Mouse (Mus musculus) thymus, postnatal 14 days (tissue): ENCODE measurements around the gene Arhgap22.

ENCODE experiments used
- DNase-seq: peaks from one replicate; pipeline ENCODE4 v3.0.0; 2021

Gene Arhgap22

DNA sequence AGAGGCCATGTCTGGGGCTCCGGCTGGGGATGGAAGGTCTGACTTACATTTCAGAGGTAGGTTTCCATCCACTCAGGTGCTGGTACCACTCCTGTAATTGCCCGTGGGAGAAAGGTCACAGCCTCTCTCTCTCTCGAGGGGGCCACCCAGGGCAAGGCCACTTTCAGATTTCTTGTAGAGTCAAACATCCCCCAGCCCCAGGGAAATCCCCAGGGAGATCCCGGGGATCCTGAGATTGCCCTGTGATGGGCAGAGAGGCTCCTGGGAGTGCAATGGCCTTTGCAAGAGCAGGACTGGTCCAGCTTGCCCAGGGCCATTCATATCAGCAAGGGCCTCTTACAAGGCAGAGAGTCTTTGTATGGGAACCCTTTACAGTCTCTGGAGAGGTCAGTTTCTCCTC lies 120.6 kb downstream of the Arhgap22 start:
- no peak for DNase-seq

DNA sequence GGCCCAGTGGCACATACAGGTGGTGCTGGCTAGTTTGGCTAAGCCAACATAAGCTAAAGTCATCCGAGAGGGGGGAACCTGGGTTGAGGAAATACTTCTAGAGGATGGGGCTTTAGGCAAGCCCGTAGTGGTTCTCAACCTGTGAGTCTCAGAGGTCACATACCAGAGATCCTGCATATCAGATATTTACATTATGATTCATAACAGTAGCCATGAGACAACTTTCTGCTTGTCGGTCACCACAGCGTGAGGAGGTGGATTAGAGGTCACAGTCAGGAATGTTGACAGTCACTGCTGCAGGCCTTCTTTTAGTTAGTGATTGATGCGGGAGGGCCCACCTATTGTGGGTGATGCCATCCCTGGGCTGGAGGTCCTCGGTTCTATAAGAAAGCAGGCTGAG lies 121.9 kb downstream of the Arhgap22 start:
- no peak for DNase-seq

- no peak for DNase-seq
Measured at GRCm38 (mm10) chr14:33338684-33339083, 124.9 kb downstream of the Arhgap22 start.

- DNase-seq, result no peak
Measured at GRCm38 (mm10) chr14:33343131-33343725, 129.4 kb downstream of the Arhgap22 start.

GRCm38 (mm10) chr14:33346546-33346945 lies 132.7 kb downstream of the Arhgap22 start:
- DNase-seq, result no peak

- no peak for DNase-seq
Measured at GRCm38 (mm10) chr14:33347738-33348137, 133.9 kb downstream of the Arhgap22 start.

DNA sequence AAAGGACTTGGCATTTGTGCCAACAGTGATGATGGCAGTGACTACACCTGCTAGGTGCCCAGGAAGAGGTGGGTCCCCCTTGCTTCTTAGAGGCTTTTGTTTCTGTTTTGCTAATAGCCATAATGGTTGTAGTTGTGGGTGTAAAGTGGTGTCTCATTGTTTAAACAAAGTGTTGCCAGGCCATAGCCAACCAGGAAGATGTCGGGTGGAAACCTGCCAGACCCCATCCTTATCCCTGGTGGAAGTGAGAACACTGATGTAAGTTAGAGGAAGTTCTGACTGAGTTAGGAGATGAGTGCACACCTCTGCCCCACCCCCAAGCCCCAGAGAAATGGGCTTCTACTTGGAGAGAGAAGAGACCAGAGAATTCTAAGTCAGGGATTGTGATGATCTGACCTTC lies 134.3 kb downstream of the Arhgap22 start:
- no peak for DNase-seq

- no peak for DNase-seq
Measured at GRCm38 (mm10) chr14:33351019-33351418, 137.2 kb downstream of the Arhgap22 start.

DNA sequence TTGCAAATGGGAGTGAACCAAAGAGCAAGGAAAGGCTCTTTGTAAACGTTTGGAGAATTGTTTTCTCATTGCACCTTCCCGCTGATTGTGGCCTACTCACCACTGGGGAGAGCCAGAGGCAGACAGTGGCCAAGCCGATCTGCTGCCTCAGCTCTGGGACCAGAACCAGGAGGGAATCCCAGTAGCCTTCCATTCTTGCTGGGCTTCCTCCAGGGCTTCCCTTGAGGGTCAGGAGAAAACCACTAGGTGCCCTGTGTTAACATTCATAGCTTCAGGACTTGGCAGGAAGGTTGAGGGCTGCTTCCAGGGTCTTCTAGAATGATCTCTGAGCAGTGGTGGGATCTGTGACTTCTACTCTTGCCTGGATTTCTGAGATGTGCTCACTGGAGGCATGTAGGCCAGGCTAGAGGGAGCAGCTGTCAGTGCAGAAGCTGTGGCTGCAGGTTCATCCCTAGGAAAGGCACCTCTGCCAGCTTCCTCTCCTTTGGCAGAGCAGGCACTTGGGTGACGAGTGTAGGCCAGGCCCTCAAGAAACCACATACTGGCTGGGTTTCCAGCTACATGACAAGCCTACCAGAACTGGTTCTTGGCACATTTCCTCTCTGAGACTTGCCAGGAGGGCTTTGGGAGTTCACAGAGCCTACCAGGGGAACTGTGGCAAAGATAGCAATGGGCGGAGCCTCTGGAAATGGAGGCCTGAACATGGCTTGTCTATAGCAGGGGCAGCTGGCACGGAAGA lies 138.3 kb downstream of the Arhgap22 start:
- no peak for DNase-seq

DNA sequence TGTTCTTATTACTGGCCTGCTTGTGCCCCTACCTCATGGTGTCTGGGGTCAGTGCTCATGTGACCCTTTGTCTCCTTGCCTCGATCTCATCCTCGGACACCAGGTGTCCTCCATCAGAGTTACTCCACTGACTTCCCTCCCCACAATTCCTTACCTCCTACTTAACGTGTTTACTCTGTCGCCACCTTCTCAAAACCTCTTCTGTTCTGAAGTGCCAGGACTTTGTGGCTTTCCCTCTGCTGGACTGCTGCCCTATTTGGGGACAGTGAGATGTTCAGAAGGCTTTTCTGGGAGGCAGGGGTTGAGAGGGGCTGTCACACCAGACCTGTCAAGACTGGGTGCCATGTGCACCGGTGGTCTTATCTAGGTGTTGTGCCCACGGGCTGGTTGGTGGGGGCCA lies 139.1 kb downstream of the Arhgap22 start:
- DNase-seq, result no peak

DNA sequence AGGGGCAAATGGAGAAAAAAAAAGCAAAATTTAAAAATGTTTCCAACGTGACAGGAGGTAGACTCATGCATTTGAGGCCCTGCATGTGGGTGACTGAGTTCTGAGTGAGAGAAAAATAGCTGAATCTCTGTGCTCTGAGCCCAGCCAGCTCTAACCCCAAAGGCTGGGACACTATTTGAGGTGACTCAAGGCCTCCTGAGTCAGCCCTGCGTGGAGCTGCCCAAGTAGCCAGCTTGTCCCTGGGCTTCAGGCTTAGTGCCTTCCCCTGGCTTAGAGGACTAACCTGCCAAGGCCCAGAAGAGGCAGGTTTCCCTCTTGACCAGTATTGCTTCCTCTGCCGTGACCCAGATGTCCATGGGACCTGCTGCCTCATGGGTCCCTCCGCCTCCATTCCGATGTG lies 141.4 kb downstream of the Arhgap22 start:
- DNase-seq, result no peak

GRCm38 (mm10) chr14:33357600-33358368 lies 144.0 kb downstream of the Arhgap22 start:
- no peak for DNase-seq

DNA sequence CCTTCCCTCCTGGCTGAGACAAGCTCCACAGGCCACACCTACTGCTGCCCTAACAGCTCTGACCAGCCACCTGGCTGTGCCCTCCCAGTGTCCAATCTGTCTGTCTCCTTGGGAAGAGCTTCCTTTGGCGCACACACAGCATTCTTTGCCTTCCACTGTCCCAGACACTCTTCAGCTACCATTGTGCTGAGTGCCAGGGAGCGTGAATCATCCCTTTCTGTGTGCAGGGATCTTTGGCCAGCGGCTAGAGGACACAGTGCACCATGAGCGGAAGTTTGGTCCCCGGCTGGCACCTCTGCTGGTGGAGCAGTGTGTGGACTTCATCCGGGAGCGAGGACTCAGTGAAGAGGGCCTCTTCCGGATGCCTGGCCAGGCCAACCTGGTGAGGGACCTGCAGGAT lies 145.1 kb downstream of the Arhgap22 start:
- DNase-seq, result no peak

- DNase-seq, result no peak
Measured at GRCm38 (mm10) chr14:33361546-33361945, 147.7 kb downstream of the Arhgap22 start.

GRCm38 (mm10) chr14:33362122-33362521 lies 148.3 kb downstream of the Arhgap22 start:
- no peak for DNase-seq

- DNase-seq, result no peak
Measured at GRCm38 (mm10) chr14:33362807-33363206, 149.0 kb downstream of the Arhgap22 start.

- DNase-seq, result no peak
Measured at GRCm38 (mm10) chr14:33363611-33364010, 149.8 kb downstream of the Arhgap22 start.

- no peak for DNase-seq
Measured at GRCm38 (mm10) chr14:33364061-33364460, 150.2 kb downstream of the Arhgap22 start.

DNA sequence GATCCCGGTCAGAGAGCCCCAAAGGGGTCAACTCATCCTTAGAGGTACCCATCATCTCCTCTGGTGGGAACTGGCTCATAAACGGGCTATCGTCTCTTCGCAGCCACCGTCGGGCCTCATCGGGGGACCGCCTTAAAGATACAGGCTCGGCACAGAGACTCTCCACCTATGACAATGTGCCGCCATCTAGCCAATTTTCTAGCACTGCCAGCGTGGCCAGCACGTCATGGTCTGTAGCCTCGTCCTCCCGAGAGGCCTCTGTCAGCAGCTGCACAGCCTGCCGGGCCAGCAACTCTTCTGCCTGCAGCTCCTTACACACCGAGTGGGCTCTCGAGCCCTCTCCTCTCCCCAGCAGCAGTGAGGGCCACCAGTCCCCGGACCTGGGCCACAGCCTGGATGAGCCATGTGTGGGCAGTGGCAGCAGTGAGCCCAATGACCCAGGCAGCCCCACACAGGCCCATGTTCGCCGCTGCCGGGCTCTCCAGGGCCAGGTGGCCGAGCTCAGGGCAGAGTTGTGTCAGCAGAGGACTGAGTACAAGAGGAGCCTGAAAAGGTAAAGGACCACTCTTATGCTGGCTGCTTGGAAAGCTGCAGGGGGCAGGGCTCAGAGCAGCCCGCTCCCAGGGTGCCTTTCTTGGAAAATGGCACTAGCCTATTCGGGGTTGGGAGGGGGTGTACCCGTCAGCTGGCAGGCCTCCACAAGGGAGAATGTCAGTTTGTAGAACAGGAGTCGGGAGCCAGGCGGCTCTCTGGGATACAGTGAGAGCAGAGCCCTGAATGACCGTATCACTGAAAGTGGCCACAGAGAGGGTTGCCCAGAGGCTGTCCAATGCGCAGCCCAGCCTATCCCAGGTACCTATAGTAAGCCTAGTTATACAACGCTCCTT lies 153.3 kb downstream of the Arhgap22 start:
- DNase-seq, result no peak

- DNase-seq, result no peak
Measured at GRCm38 (mm10) chr14:33369375-33369774, 155.5 kb downstream of the Arhgap22 start.

DNA sequence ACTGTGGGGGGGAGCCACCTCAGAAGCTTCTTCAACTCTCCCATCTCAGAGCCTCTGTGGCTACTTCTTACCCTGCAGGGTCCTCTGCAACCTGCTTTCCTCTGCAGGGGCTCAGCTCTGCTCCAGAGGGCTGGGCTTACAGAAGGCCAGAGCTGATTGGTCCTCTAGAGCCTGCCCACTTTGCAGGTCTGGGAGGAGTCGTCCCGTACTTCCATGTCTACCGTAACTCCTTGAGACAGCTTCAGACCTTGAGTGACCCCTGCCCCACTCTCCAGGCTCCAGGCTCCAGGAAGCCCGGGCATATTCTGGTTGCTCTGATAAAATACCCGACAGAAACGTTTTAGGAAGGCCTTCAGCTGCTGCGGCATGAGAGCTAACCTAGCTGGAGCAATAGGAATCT lies 156.2 kb downstream of the Arhgap22 start:
- no peak for DNase-seq

GRCm38 (mm10) chr14:33371248-33371647 lies 157.4 kb downstream of the Arhgap22 start:
- DNase-seq, result peak; percentile 30

DNA sequence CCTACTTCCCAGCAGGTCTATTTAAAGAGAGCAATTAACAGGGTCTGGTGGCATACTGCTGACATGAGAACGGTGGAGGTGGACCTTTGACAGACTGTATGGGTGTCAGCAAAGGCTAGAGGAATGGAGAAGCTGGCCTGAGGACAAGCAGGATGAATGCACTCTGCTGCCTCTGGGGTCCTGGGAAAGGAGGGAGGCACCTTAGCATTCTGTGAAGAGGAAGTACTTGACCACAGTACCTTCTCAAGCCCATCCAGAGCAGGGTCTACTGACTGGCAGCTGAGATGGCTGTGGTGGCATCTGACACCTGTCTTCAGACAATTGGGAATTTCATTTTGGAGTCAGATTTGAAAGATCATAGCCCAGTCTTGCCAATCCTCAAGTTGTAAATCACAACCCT lies 159.4 kb downstream of the Arhgap22 start:
- DNase-seq, result no peak
